Mouse (Mus musculus) forebrain, embryonic 16.5 days (tissue): Measurements from ENCODE around the gene Rnaseh2b. TPM values are rescaled to one million over a fixed set of nuclear protein-coding genes. Genes with fewer than 3 reads are reported as not detected.
A peak's percentile ranks its signal among the peaks of the same experiment; 100 is the strongest.

Source experiments
- ATAC-seq: fragments of 200-750 bp; cut with Nextera tagmentation; 2 replicates; pipeline ENCODE4 v1.8.0; 2017; ENCODE audit warnings: mild to moderate bottlenecking, moderate library complexity
- H3K27ac ChIP-seq: fragments of 300-500 bp; sonication (generic); 2 replicates; pipeline ENCODE4 v1.5.1; 2014; ENCODE audit warnings: low read length, control low read depth
- H3K27me3 ChIP-seq: fragments of 300-500 bp; sonication (generic); replicated peaks from 2 replicates; pipeline ENCODE4 v1.6.1; 2014; ENCODE audit warnings: low read length; ENCODE audit not compliant: control insufficient read depth, insufficient read depth
- H3K36me3 ChIP-seq: fragments of 300-500 bp; sonication (generic); 2 replicates; pipeline ENCODE4 v1.6.1; 2014; ENCODE audit not compliant: control insufficient read depth, insufficient read depth
- H3K4me1 ChIP-seq: fragments of 300-500 bp; sonication (generic); replicated peaks from 2 replicates; pipeline ENCODE4 v1.6.1; 2014; ENCODE audit warnings: low read length; ENCODE audit not compliant: control insufficient read depth, insufficient read depth
- H3K4me2 ChIP-seq: fragments of 300-500 bp; sonication (generic); 2 replicates; pipeline ENCODE4 v1.6.1; 2014; ENCODE audit warnings: mild to moderate bottlenecking, low read length, control low read depth
- H3K4me3 ChIP-seq: fragments of 300-500 bp; sonication (generic); replicated peaks from 2 replicates; pipeline ENCODE4 v1.5.1; 2014; ENCODE audit warnings: mild to moderate bottlenecking, low read length, control low read depth
- H3K9ac ChIP-seq: fragments of 300-500 bp; sonication (generic); replicated peaks from 2 replicates; pipeline ENCODE4 v1.6.1; 2014; ENCODE audit warnings: low read depth, low read length, control low read depth
- H3K9me3 ChIP-seq: fragments of 300-500 bp; sonication (generic); 2 replicates; pipeline ENCODE4 v1.6.1; 2016; ENCODE audit warnings: low read length; ENCODE audit not compliant: control insufficient read depth
- WGBS: fragments of 180-500 bp; shearing (Covaris S2); extraction: QIAGEN DNeasy Blood & Tissue Kit; methylation state at CpG from one replicate; pipeline ENCODE4 v1.1.7; 2014; 5-methylcytosine and 5-hydroxymethylcytosine counted together
- polyA plus RNA-seq: library from polyadenylated mRNA; unstranded; fragments of >200 nt; fragmentation: Nextera tagmentation; extraction: Ambion mirVana; gene quantifications from 2 replicates; pipeline ENCODE4 v1.2.1, GENCODE M21; 2015

The Rnaseh2b gene
- polyA plus RNA-seq, 1 experiment from 2014 or later, result 47.9 TPM

DNA sequence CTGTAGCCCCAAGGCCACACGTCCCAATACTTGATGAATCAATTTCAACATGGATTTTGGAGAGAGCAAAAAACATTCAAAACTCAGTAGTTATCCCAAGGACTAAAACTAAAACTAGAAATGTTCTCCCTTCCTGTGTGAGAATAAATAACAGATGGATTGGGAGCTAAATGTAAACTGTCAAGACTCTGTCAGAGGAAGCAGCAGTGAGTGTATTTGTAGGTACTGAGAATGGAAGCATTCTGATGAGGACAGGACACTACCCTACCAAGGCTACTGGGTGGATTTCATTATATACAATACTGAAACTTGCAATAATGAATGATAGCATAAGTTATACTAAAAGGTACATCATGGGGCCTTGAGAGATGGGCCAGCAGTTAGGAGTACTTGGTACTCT lies 6.4 kb downstream of the Rnaseh2b start:
- no peaks in the 10 kb centered on the region for H3K4me1 ChIP-seq
- no peaks in the 10 kb centered on the region for H3K9me3 ChIP-seq
- no peak for ATAC-seq
- H3K4me3 ChIP-seq, result no peak overlapping the region
- H3K27me3 ChIP-seq, result no peaks in the 10 kb centered on the region
- H3K9ac ChIP-seq, result no peak overlapping the region
- H3K4me2 ChIP-seq, result no peak overlapping the region
- H3K36me3 ChIP-seq, result no peaks in the 10 kb centered on the region
- WGBS, result 79% methylated on average over 1 of the region's 1 CpGs
- H3K27ac ChIP-seq, result no peak overlapping the region

DNA sequence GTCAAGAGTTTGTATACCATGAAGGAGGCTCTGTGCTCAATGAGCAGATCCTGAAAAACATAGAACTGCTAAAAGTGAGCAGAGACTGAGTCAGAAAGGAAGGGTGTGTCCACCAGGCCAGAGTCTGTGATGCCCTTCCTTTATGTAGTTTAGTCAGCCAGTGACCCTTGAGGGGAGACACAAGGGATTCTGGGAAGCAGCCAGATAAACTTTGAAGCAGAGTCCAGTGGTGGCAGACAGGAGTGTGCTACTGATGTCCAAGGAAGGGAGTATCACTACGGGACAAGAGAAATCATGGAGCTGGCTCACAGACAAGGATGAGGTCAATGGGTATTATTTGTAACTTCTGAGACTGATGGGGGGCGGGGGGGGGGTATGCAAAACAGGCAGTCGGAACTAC lies 7.6 kb downstream of the Rnaseh2b start:
- no peak for ATAC-seq
- WGBS, result 83% methylated on average over 3 of the region's 3 CpGs
- H3K27ac ChIP-seq, result no peak overlapping the region
- H3K27me3 ChIP-seq, result no peaks in the 10 kb centered on the region
- no peak overlapping the region for H3K4me2 ChIP-seq
- no peaks in the 10 kb centered on the region for H3K36me3 ChIP-seq
- no peak overlapping the region for H3K4me3 ChIP-seq
- no peak overlapping the region for H3K9ac ChIP-seq
- H3K4me1 ChIP-seq, result no peaks in the 10 kb centered on the region
- no peaks in the 10 kb centered on the region for H3K9me3 ChIP-seq

DNA sequence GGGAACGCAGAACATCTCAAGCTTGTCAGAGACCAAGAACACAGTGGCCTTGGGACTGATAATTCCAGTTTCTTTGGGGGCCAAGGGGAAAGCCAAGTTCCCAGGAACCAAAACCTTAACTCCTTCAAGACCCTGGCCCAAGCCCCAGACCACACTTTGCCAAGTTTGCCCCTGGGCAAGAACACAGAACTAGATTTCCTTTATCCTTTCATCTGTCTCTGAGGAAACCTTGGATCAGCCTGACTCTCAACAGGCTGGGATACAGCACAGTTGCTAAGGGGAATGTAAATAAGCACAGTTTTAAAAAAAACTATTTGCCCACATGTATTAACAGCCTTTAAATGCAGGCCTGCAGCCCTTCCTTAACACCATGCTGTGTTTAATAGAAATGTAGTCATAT lies 15.2 kb downstream of the Rnaseh2b start:
- peak; percentile 70 for ATAC-seq
- Histone ChIP-seq H3K4me2 (no peak overlapping the region), H3K4me3 (no peak overlapping the region), H3K4me1 (peaks cover 20% of the 10 kb centered on the region), H3K9me3 (no peaks in the 10 kb centered on the region), H3K27ac (no peak overlapping the region; the same call in 1 of the 2 replicates), H3K27me3 (no peaks in the 10 kb centered on the region), H3K9ac (no peak overlapping the region), H3K36me3 (no peaks in the 10 kb centered on the region)
- WGBS, result 58% methylated on average over 1 of the region's 1 CpGs

DNA sequence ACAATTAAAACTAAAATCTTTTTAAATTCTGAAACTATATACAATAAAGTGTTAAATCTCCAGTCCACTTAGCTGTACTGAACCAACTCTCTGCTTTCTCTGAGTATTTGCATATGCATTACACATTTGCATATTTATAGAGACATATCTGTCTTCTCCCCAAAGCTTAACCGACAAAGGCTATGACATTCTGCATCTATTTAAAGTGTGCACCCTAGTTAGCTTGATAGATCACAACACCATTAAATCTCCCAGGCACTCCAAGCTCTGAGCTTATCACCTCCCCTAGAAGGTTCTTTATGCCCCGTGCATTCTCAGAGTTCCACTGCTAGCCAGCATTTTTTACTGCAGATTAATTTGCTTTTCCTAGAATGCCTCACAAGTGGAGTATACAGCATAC lies 16.6 kb downstream of the Rnaseh2b start:
- Histone ChIP-seq H3K4me2 (no peak overlapping the region), H3K36me3 (no peaks in the 10 kb centered on the region), H3K27ac (peak overlapping the region; percentile 4; the same call in 1 of the 2 replicates), H3K4me1 (peaks cover 20% of the 10 kb centered on the region), H3K27me3 (no peaks in the 10 kb centered on the region), H3K4me3 (no peak overlapping the region), H3K9ac (no peak overlapping the region), H3K9me3 (no peaks in the 10 kb centered on the region)
- ATAC-seq, result peak; percentile 65
- WGBS, result 20% methylated on average over 2 of the region's 2 CpGs

DNA sequence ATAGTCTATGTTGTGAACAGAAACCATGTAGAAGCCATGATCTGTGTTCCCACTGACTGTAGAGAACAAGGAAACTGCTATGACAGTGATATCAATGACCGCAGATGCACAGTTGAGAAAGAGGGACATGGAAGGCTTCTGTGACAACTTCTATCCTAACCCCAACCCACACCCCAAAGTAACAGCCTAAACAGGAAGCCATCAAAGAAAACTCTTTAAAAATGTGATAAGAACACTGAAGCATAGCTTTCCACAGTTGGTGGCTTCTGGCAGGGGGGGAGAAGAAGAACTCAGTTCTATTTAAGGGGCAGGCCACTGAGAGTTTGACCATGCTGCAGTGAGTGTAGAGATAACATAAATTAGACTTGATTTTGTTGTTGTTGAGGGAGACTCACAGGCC lies 19.3 kb downstream of the Rnaseh2b start:
- H3K9me3 ChIP-seq, result no peaks in the 10 kb centered on the region
- no peaks in the 10 kb centered on the region for H3K36me3 ChIP-seq
- no peak overlapping the region for H3K9ac ChIP-seq
- 100% methylated on average over 1 of the region's 1 CpGs for WGBS
- no peak overlapping the region for H3K4me2 ChIP-seq
- H3K4me3 ChIP-seq, result no peak overlapping the region
- no peaks in the 10 kb centered on the region for H3K27me3 ChIP-seq
- peaks cover 20% of the 10 kb centered on the region for H3K4me1 ChIP-seq
- H3K27ac ChIP-seq, result no peak overlapping the region
- ATAC-seq, result no peak

DNA sequence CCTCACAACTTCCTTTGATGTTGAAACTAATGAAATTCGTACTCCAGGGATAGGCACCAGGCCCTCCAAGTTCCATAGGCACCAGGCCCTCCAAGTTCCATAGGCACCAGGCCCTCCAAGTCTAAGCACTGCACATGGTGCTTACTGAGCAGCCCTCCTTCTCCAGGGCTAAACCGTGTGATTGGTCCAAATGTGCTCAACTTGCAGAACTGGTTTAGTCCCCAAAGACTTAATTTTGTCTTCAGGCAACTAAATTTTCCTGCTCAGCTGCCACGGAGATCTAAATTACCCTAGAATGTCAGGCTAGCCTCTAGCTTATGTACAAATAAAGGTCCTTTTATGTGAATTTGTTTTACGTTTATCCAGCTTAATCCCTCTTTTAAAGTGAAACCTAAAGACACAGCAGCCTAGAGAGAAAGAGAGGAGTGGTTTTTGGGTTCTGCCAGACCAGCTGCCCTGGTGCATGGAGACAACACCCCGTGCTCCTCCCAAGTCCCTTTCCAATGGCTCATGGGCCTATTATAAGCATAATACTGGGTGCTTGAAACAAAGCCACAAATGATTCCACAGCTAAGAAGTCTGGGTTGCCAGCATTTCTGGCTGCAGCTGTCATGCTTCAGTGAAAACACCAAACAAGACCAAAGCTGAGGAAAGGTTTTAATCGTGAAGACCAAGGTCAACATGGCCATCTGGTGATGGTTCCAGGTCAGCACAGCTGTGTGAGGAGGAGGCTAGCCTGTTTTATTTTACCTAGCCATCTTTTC lies 30.4 kb downstream of the Rnaseh2b start:
- peaks cover 21% of the 10 kb centered on the region for H3K4me1 ChIP-seq
- ATAC-seq, result peak; percentile 74
- no peak overlapping the region for H3K4me3 ChIP-seq
- H3K4me2 ChIP-seq, result no peak overlapping the region
- H3K9ac ChIP-seq, result no peak overlapping the region
- no peaks in the 10 kb centered on the region for H3K36me3 ChIP-seq
- WGBS, result 17% methylated on average over 6 of the region's 6 CpGs
- no peaks in the 10 kb centered on the region for H3K9me3 ChIP-seq
- H3K27ac ChIP-seq, result peak overlapping the region; percentile 9
- no peaks in the 10 kb centered on the region for H3K27me3 ChIP-seq

DNA sequence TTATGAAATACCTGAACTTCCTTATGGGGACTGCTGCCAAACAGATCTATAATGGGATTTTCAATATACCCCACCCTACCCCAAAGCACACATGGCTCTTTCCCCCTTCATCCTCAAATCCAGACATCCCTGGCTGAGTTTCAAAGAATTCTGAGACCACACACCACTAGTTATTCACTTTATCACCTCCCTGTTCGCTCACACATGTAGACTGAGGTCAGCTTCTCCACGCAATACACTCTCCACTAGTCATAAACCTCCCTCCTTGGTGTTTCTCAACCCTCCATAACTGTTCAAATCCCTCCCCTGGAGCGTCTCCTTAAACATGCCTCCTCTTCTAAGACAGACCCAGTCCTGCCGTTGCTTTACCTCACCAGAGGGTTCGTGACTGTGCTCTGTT lies 31.1 kb downstream of the Rnaseh2b start:
- H3K4me2 ChIP-seq, result no peak overlapping the region
- peaks cover 21% of the 10 kb centered on the region for H3K4me1 ChIP-seq
- ATAC-seq, result no peak
- no peaks in the 10 kb centered on the region for H3K36me3 ChIP-seq
- H3K9me3 ChIP-seq, result no peaks in the 10 kb centered on the region
- H3K27me3 ChIP-seq, result no peaks in the 10 kb centered on the region
- no peak overlapping the region for H3K27ac ChIP-seq
- WGBS, result 86% methylated on average over 5 of the region's 5 CpGs
- no peak overlapping the region for H3K4me3 ChIP-seq
- H3K9ac ChIP-seq, result no peak overlapping the region

DNA sequence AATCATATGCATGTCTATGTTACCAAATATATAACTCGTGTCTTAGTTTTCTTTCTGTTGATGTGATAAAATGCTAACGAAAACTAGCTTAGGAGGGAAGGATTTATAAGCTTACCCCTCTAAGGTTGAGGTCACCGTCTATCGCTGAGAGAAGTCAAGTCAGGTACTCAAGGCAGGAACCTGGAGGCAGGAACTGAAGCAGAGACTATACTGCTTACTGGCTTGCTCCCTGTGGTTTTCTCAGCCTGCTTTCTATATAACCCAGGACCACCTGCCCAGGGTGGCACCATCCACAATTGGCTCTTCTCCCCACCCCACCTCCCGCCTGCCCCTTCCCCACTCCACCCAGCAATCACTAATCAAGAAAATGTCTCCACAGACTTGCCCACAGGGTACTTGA lies 32.6 kb downstream of the Rnaseh2b start:
- Histone ChIP-seq H3K27ac (no peak overlapping the region), H3K9me3 (no peaks in the 10 kb centered on the region), H3K4me2 (no peak overlapping the region), H3K36me3 (no peaks in the 10 kb centered on the region), H3K27me3 (no peaks in the 10 kb centered on the region), H3K4me1 (peaks cover 21% of the 10 kb centered on the region), H3K9ac (no peak overlapping the region), H3K4me3 (no peak overlapping the region)
- ATAC-seq, result no peak
- 96% methylated on average over 5 of the region's 5 CpGs for WGBS

DNA sequence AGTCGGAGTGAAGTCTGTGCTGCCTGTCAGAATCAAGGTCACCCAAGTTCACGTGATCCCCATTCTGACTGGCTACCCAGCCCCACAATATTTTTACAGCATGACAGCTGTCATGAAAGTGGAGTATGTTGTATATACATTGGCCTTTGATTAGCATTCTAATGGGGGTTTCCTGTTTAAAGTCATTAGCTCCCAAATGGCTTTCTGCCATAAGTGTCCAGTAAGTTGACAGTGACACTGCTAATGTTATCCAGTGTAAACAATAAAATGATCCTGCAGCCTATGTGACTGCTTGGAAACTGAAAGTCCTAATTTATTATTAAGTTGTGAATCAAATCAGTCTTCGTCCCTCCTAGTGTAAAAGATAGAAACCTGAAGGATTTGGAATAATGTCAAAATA lies 33.6 kb downstream of the Rnaseh2b start:
- Histone ChIP-seq H3K4me3 (no peak overlapping the region), H3K36me3 (no peaks in the 10 kb centered on the region), H3K9me3 (no peaks in the 10 kb centered on the region), H3K9ac (no peak overlapping the region), H3K27me3 (no peaks in the 10 kb centered on the region), H3K27ac (no peak overlapping the region), H3K4me1 (peaks cover 21% of the 10 kb centered on the region), H3K4me2 (no peak overlapping the region)
- 75% methylated on average over 3 of the region's 3 CpGs for WGBS
- ATAC-seq, result no peak

DNA sequence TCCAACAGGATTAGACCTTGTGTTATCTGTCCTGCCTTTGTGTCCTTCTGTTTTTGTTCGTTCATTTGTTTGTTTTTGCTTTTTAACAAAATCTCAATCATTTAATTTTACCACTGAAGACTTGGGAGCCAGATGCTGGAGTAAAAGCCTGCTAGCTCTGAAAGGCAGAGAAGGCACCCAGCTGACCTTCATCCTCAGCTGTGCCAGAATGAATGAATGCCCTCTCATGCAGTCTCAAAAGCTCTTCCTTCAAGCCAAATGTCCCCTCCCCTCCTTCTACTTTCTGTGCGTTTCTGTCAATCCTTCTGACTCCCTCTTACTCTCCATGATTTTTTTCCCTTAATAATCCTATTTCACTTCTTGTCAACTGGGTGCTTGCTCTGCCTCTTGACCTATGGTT lies 34.8 kb downstream of the Rnaseh2b start:
- no peaks in the 10 kb centered on the region for H3K36me3 ChIP-seq
- H3K27ac ChIP-seq, result no peak overlapping the region
- H3K9ac ChIP-seq, result no peak overlapping the region
- H3K4me2 ChIP-seq, result no peak overlapping the region
- H3K27me3 ChIP-seq, result no peaks in the 10 kb centered on the region
- WGBS, result 13% methylated on average over 2 of the region's 2 CpGs
- no peaks in the 10 kb centered on the region for H3K9me3 ChIP-seq
- no peak overlapping the region for H3K4me3 ChIP-seq
- ATAC-seq, result no peak
- peaks cover 26% of the 10 kb centered on the region for H3K4me1 ChIP-seq
